Comparison of ENCODE assay signal across 8 mouse cellular contexts in genomic region chr9:45407706-45408675, GRCm38 (mm10). TPM values are rescaled to one million over a fixed set of nuclear protein-coding genes. Genes with fewer than 3 reads are reported as not detected.
DNase-seq lines count a peak whose midpoint lies in the region; ATAC-seq and TF ChIP-seq lines count a peak whose summit lies in the region.

No protein-coding gene starts in this region.

- peak; percentile 75 for TF ChIP-seq CTCF in cortical plate, adult 2 months (IDR thresholded peaks at IDR 0.05; ENCODE audit: extremely low read depth, insufficient read depth, low read length)

- H3K27ac ChIP-seq in cortical plate, adult 2 months (ENCODE audit: insufficient read depth, low read length), result no peak overlapping the region

- intact Hi-C loops in gastrocnemius, postnatal 14 days (cut with DNase I; ENCODE audit: low total_unique reads), result no loop called here
- intact Hi-C loops in left cerebral cortex, postnatal 25 days (cut with DNase I), result loop anchor here (1.0 kb wide), 2 partner anchors 108 to 187 kb away; no protein-coding TSS in a partner anchor

- H3K4me1 ChIP-seq in cortical plate, adult 2 months (ENCODE audit: control insufficient read depth, insufficient read depth, low read length), result no peaks in the 10 kb centered on the region

- TF ChIP-seq POLR2A in cortical plate, adult 2 months (IDR thresholded peaks at IDR 0.05; ENCODE audit: extremely low read depth, insufficient read depth, low read length), result peak; percentile 37; the same call in 1 of the 2 replicates

- ATAC-seq in megakaryocyte-erythroid progenitor cell, adult 5-6 weeks (replicated peaks; ENCODE audit: low FRiP score, low TSS enrichment, poor library complexity, severe bottlenecking), result peak; percentile 56

- H3K4me3 ChIP-seq in cortical plate, adult 2 months (ENCODE audit: insufficient read depth, low read length), result peak overlapping the region; percentile 16

- peak; percentile 80 for DNase-seq in adrenal gland, adult 18-20 months (ENCODE audit: low spot score in 2 of 2)
- peak; percentile 88 for DNase-seq in gastrocnemius, postnatal 14 days
- DNase-seq in induced T-regulatory cell, adult 2 months (ENCODE audit: low read depth), result peak; percentile 73
- DNase-seq in left cerebral cortex, postnatal 25 days (ENCODE audit: low spot score in 2 of 2), result peak; percentile 76 to 87
- peak; percentile 78 for DNase-seq in right cerebral cortex, postnatal 25 days
- peak; percentile 67 for DNase-seq in yolk sac, embryonic 10.5 days (ENCODE audit: low spot score)

RNA-seq across cellular contexts. Expression of gene Fxyd2, which starts 8.5 kb away (rescaled TPM):
- total RNA-seq in adrenal gland, adult 18-20 months (2021), result 1 to 10 TPM; 4.5 to 8.9 TPM
- polyA plus RNA-seq in cortical plate, adult 2 months (2012; rRNA removed), result 14.4 and 16.9 TPM in 2 replicates
- 1 to 10 TPM; 1.4 to 1.5 TPM for total RNA-seq in gastrocnemius, postnatal 14 days (2021)
- 10 to 100 TPM in 1 of 2 experiments, 1 to 10 TPM in 1; 7.2 to 13.1 TPM for total RNA-seq in left cerebral cortex, postnatal 25 days (2021)
- total RNA-seq in megakaryocyte-erythroid progenitor cell, adult 5-6 weeks (2014; fragmentation: Nextera tagmentation), result not detected in 2 replicates
- not detected in 2 replicates for total RNA-seq in megakaryocyte-erythroid progenitor cell, adult 5-6 weeks (2017)

RNA-seq across cellular contexts. Expression of gene Dscaml1, which starts 18.4 kb away (rescaled TPM):
- 1 to 10 TPM in 1 of 2 experiments, under 1 TPM in 1; 0.53 to 1.3 TPM for total RNA-seq in adrenal gland, adult 18-20 months (2021)
- 29.7 and 30.0 TPM in 2 replicates for polyA plus RNA-seq in cortical plate, adult 2 months (2012; rRNA removed)
- total RNA-seq in gastrocnemius, postnatal 14 days (2021), result under 1 TPM in 1 of 2 experiments, not detected in 1; 0.21 TPM
- total RNA-seq in left cerebral cortex, postnatal 25 days (2021), result 10 to 100 TPM; 51.1 to 51.7 TPM
- not detected in 2 replicates for total RNA-seq in megakaryocyte-erythroid progenitor cell, adult 5-6 weeks (2014; fragmentation: Nextera tagmentation)
- total RNA-seq in megakaryocyte-erythroid progenitor cell, adult 5-6 weeks (2017), result not detected in 2 replicates

RNA-seq across cellular contexts. Expression of gene Fxyd6, which starts 38.0 kb away (rescaled TPM):
- 100 to 1,000 TPM; 209 to 250 TPM for total RNA-seq in adrenal gland, adult 18-20 months (2021)
- polyA plus RNA-seq in cortical plate, adult 2 months (2012; rRNA removed), result 137 and 139 TPM in 2 replicates
- total RNA-seq in gastrocnemius, postnatal 14 days (2021), result 10 to 100 TPM; 36.6 to 44.5 TPM
- total RNA-seq in left cerebral cortex, postnatal 25 days (2021), result 100 to 1,000 TPM; 105 to 131 TPM
- total RNA-seq in megakaryocyte-erythroid progenitor cell, adult 5-6 weeks (2014; fragmentation: Nextera tagmentation), result 0.87 and 1.5 TPM in 2 replicates
- not detected in 2 replicates for total RNA-seq in megakaryocyte-erythroid progenitor cell, adult 5-6 weeks (2017)

Comparison
In these comparisons a context has a peak if more than half of its experiments do, and no peak if none do; other contexts are left out.
1. RNA of gene Dscaml1, which starts 18.4 kb away (total RNA-seq): 51.1 to 51.7 TPM in left cerebral cortex, postnatal 25 days; 0.53 to 1.3 TPM in adrenal gland, adult 18-20 months, 0.21 TPM in gastrocnemius, postnatal 14 days and not detected in megakaryocyte-erythroid progenitor cell, adult 5-6 weeks; every median in the first group is over 10 times any median in the second.
2. RNA of gene Fxyd6, which starts 38.0 kb away (total RNA-seq): 209 to 250 TPM in adrenal gland, adult 18-20 months, 105 to 131 TPM in left cerebral cortex, postnatal 25 days and 36.6 to 44.5 TPM in gastrocnemius, postnatal 14 days; 0.87 to 1.5 TPM in megakaryocyte-erythroid progenitor cell, adult 5-6 weeks; every median in the first group is over 10 times any median in the second.
3. Peak in every context shown above with its lines, with median percentiles within 50 percentile points of each other: DNase-seq.